Mouse (Mus musculus): ENCODE measurements at regions not wholly inside any gene's neighbourhood (a gene's known extent, or its start where the extent isn't known, plus 50 kb on each side); places are given as distances from the start of the nearest gene placed in this dataset.

DNA sequence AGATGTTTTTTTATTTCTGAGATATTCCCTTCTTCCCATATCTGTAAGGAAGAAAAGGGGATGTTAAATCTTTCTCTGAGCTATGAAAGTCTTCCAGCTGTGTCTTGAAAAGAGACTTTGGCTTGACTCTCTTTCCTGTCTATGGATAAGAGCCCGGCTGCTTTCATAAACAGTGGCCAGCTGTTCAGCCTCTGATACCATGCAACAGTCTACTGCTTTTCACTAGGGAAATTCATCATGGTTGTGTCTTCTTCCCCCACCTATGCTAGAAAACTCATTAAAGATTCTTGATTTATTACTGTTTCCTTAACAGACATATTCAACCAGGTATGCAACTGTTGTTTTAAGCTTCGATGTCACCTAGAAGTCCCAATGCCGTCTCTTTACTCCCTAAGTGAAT, 213.8 kb upstream of the Ferd3l start:
- DNase-seq (ENCODE audit: low read depth, low spot score), result no peak

DNA sequence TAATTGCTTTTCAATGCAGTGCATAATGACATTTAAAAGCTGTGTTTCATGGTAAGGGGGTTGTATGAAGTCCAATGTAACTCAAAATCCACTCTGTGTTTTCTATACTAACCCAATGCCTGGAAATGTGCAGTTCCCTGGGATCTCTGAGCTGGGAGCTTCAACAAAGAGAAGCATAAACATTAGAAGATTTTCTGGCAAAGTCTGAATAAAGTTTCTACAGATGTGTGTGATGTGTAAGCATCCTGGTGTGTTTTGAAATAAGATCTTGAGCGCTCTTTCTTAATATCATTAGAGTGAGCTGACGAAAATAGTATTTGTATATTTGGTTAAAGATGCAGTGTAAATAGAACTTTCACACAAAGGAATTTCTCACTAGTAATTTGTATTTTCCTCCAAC, 212.2 kb upstream of the Ferd3l start:
- no peak for DNase-seq (ENCODE audit: low read depth, low spot score)

DNA sequence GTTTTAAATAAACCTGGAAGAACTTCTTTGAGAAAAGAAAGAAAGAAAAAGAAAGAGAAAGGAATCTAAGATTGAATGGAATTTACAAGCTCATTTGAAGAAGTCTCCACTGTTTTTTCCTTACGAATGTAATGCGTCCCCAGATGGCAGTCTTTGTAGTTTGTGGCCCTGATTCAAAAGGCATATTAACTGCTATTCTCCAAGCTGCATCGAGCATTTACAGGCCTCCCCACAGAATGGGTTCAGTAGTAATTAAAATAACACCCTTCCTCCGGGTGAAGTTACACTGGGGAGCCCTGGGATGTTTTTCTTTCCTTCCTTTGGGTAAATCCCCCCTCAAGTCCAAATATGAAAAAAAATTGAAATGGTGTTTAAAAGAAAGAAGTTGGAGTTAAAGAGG, 211.2 kb upstream of the Ferd3l start:
- peak; percentile 5 for DNase-seq (ENCODE audit: low read depth, low spot score)

DNA sequence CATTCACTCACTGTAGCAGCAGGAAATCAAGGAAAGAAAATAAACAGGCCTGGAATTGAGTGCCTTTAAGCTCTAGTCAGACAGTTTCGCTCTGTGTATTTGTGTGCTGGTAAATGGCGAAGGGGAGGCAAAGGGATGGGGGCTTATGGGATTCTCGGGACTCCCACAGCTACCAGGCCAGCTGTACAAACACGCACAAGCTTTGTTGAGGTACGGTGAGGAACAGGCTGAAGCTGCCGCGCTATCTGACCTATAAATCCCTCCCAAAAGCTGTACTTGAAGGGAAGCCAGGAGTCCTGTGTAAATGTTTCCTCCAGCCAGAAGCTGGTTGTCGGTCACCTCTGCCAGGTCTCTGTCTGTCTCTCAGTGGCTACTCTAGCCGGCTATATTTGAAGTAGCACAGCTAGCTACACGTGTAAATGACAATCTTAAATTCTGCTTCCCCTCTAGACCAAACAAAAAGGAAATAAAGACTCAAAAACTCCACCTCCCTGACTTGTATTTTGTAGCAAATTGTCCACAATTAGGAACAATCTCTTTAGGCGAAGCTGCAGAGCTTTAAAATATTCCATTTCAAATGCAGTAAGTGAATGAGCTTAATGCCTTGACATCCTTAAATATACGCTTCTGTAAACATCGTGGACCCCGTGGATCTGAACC, 210.5 kb upstream of the Ferd3l start:
- peak; percentile 16 for DNase-seq (ENCODE audit: low read depth, low spot score)

DNA sequence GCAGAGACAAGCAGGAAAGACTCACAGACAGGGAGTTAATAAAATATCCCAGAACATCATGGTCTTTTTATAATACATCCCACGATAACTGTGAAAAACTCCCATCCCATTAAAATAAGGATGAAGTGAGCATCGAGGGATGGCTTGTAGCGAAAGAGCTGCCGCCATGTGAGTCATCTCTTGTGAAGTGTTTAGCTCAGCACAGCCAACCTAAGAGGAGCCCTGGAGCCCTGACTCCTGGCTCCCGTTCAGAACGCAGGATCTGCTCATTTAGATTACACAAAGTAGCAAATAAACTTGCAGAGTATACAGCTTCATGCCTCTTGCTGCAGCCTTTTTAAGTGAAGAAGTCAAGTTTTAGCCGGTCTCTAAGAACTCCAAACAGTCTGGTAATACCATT, 209.2 kb upstream of the Ferd3l start:
- DNase-seq (ENCODE audit: low read depth, low spot score), result peak; percentile 45

DNA sequence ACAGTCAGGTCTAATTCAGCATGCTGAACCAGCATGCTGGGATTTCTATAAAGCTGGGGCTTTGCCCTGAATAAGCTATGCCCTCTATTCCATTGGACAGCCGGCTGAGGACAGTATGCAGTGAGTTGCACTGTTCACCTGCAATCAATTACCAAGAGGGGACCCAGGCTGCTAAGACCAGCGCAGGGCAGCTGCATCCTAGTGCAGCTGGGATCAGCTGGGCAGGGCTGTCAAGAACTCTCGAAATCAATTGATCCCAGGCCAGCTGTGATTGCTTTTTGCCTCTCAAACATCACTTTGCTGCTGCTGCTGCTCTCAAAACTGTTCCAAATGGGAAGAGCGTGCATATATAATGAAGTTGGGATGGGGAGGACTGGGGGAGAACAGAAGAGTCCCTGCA, 196.3 kb upstream of the Ferd3l start:
- no peak for DNase-seq (ENCODE audit: low read depth, low spot score)

DNA sequence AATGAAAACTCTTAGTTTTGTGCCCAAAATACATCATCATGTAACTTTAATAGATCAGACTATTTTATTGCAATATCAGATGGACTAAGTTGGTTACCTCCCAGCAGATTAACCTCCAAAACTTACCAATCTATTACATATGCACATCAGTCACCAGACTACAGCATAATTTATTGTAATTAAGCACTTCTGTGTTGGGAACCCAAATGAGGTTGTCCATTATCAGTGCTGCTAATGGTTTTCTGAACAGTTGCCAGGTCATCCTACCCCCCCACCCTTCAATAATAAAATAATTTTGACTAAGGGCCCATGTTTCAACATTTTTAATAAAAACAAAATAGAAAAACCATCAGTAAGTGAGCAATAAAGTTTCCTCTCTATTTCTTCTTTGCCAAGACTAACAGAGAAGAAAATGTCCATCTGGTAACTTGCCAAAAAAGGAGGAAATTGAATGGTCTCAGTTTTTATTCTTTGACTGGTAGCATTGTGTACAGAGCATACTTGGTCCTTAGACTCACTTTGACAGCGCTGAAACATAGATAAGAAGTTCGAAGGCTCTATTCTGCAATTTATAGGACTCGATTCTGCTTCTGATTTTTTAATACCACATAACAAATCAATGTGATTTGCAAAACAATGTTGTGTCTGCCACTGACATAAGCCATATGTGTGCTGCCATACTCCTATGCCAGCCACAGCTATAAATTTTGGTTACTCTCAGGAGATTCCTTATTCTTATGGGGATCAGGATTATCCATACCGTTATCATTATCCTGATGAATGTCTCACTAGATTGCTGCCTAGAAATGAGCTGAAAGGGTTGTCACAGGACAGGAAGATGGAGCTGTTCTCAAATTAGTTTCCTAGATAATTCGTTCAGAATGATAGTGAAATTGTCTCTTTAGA, 152.4 kb upstream of the Ferd3l start:
- no peak for DNase-seq (ENCODE audit: low read depth, low spot score)

DNA sequence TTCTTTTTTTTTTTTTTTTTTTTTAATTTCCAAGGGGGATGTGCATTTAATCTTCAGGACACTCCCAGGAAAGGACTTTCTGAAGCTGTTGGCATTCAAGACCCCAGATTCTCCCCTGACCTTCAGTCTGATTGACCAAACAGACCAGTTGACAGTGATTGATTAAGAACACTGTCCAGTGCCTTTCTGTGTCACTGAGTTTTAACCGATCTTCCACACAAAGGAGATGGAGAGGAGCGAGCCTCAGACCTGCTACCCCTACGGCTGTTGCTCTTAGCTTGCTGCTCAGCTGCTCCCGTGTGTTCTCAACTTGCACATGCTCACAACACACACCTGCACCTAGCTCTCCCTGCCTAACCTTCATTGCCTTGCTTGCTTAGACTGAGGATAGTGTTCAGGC, 149.7 kb upstream of the Ferd3l start:
- no peak for DNase-seq (ENCODE audit: low read depth, low spot score)

DNA sequence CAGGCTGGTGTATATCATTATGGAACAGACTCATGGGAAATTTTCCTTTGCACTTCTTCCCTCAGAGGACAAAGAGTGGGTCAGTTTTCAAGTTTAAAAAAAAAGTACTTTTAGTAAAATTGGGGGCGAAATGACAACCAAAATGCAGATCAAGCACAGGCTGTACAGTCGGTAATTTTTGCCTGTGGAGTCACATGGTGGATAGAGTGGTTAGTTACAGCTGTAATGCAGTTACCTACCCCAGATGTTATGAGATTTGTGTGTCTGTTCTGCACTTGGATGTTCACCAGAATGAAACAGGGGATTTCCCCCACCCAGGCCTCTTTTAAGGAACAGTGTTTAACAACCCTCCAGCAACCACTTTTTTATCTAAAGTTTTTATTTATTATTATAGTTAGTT, 148.3 kb upstream of the Ferd3l start:
- DNase-seq (ENCODE audit: low read depth, low spot score), result no peak

DNA sequence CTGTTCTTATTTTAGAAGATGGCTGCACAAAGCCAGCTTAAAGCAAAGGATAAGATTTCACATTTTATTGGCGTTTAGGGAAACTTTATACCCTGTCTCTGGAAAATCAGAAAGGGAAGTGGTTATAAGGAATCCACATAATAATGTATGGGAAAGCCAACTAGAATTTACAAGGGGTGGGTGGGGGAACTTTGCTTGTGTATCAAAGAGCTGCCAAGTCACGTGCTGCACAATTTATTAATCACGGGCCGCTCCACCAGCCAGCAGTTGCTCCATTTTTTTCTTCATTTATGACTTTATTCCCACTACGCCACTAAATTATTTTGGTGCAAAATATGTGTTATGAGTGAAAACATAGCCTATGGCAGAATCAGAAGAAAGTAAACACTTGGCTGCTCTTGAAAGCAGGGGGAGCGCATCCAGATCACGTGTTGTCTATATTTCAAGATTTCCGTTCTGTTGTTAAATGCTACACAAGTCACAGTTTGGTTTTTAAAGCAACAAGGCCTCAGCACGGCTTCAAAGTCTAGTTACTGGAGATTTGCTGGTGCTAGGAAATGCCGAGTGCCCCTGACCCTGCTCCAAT, 123.9 kb upstream of the Ferd3l start:
- no peak for DNase-seq (ENCODE audit: low read depth, low spot score)

DNA sequence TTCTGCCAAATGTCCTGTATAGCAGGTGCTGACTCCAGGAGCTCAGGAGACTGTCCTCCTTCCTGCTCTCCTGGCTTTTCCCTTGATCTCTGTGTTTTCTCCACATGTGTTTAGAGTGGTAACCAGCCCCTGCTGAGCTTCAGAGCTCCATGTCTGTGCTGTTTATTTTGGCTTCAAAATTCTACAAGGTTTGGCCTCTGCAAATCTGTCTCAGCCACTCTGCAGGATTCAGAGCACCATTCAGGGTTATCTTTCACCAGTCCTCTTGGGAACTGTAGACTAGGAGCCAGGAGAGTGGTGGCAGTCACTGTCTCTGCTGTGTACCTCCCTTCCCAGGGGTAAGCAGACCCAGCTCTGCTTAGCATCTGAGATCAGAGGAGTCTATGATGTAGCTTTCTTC, 102.7 kb upstream of the Ferd3l start:
- DNase-seq (ENCODE audit: low read depth, low spot score), result peak; percentile 1

DNA sequence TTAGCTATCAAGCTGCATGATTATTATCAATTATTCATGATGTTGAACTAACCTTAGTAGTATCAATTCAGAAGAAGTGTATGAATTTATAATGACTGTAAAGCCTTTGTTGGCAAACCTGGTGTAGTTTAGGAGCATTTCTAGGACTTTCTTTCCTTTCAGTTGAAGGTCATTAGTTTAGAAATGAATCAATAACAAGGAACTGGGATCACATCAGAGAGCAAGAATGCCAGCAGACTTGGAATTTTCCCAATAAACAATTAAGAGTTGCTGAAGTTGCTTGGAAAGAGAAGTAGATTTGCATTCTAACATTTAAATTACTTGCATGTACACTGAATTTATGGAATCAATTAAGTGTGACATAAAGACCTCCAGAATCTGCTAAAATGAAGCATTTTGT, 79.1 kb upstream of the Ferd3l start:
- no peak for DNase-seq (ENCODE audit: low read depth, low spot score)

DNA sequence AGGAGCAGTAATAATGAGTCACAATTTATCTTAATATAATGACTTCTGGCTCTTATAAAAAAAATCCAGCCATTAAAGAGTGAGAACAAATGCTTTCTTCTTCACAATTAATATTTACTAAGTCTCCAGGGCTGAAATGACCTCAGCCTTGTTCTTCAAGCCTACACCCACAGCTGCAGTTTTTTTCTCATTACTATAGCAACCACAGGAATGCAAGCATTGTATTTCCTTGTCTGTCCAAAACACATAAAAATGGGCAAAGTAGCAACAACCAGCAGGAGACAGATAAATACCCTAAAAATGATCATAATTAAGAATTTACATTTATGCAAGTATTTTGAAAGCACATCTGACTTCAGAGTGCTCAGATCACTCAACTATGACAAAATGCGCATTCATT, 76.5 kb upstream of the Ferd3l start:
- DNase-seq (ENCODE audit: low read depth, low spot score), result peak; percentile 34
